Mouse (Mus musculus) left cerebral cortex, adult 9 months (tissue): ENCODE measurements at regions not wholly inside any gene's neighbourhood (a gene's known extent, or its start where the extent isn't known, plus 50 kb on each side); places are given as distances from the start of the nearest gene placed in this dataset.

ENCODE experiments used
- DNase-seq, 2 experiments: peaks; one replicate each; pipeline ENCODE4 v3.0.0; 2022; ENCODE audit warnings: low spot score in 2 of 2

DNA sequence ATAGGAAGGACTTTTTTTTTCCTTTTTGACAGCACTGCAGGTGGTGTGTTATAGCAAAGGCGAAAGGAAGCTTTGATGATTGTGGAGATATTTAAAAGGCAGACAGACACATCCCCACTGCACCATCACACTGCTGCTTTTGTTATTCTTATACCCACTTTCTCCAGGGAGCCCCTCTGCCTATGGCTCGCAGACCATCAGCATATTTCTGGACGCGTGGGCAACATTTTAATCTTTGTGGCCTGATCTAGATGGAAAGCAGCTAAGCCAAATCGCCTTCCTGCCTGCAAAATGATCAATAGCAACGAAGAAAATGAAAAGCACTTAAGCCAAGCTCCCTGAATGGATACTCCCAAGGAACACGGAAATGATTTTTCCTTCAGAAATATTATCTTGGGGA, 1054.0 kb downstream of the Synb start:
- DNase-seq: no peak

DNA sequence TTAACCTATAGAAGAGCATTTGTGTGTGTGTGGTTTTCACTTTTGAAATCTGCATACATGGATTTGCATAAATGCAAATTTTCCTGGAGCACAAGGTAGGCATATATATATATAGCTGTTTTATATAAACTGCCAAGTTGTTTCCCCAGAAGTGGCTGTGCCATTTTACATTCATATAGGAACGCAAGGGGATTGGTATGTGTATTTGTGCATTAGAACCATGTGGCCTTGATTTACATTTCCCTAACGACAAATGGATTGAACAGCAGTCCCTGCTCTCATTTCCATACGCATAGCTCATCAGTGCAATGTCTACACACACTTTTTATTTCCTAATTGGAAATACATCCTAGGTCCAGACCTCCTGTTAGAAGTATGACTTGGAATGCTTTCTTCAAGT, 1069.9 kb downstream of the Synb start:
- DNase-seq: no peak

DNA sequence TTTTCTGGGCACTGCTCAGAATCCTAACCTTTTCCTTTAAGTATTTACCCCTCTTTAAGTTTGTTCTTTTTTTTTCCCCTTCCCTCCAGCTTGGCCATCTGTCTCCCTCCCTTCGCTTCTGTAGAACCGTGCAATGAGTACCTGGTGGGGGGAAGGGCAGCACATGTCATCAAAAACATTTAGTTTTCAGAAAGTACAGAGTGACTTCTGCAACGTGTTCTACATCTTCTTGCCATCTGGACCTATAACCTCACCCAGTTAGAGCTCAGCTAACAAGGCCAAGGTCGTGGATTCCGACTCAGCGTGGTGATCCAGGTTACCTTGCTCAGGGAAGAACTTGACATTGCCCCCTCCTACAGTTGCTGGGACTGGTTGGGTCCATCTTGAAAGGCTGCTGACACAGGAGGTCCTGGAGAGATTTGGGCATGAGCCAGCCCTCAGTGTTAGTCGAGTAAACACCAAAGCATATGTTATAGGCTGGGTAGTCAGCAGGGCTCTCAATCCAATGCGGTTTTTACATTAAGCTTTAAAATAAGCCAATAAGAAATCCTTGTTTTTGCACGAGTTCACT, 1075.0 kb downstream of the Synb start:
- DNase-seq: no peak

DNA sequence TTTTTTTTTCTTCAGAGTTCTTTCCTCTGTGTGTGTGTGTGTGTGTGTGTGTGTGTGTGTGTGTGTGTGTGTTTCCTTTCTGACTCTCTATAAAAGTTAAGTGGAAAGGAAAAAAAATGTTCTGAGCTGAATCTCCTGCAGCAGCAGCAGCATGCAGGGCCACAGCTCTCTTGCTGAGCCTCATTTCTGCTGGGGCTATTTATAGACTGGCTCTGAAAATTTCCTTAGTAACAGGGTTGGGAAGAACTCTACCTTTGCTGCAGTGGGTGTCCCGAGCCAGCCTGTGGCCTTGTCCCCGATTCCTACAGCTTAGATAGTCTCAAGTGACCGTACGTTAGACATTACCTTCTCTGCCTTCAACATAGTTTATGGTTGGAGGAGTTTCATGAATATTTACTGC, 1075.6 kb downstream of the Synb start:
- peak; percentile 18 to 29 for DNase-seq

DNA sequence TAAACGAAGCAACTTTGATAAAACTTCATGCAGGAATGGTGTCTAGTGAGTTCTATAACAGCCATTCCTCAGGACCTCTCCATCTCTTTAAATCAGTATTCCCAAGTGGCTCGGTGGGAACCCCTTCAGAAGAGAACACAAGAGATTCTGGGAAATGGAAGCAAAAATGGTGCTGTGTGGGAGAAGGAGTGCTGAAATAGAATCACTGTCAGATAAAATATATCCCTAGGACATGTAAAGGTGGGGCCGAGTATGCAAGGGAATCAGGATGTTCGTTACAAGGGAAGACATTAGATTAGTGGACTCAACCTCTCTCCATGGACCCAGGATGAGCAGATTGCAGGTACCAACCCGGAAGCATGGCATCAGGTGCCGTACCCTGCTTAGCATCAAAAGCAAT, 1076.1 kb downstream of the Synb start:
- DNase-seq: no peak

DNA sequence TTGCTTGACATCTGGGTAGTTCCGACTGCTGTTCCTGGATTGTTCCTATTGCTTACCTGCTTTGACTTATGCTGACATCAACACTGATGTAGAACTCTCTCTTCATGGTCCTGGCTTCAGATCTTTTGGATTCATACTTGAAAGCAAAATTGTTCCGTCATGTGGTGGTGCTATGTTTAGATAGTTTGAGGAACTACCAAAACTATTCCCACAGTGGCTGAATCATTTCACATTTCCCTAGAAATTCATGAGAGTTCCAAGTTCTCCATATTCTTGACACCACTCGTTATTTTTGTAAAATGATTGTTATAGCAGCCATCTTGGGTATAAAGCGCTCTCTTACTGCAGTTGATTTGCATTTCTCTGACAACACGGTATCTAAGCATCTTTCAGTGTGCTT, 1080.2 kb downstream of the Synb start:
- DNase-seq: no peak

DNA sequence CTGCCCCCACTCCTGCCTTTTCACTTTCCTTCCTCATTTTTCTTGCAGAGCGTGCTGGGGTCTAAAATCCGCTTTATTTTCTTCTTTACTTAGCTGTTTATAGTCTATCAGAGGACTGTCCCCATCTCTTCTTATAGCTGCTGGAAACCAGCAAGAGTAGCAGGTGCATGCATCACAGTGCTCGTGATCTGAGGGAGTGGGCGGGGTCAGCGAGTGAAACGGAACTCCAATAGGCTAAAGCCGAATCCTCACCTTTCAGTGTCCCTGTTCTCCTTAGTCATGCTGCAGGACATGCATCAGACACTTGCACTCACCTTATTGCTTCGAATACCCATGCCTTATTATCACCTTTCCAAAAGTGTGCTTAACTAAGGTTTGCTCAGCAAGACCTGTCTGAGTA, 1095.3 kb downstream of the Synb start:
- no peak for DNase-seq

DNA sequence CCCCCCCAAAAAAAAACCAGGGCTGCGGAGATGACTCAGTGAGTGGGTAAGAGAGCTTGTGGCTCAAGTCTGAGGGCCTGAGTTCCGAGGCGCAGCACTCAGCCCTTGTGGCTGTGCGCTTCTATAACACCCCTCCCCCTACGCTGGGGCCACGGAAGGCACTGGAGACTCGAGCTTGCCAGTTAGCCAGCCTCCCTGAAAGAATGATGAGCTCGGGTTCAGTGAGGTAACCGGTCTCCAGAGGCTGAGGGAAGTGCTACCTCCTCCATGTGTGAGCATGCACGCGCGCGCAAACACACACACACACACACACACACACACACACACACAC, 1096.7 kb downstream of the Synb start:
- no peak for DNase-seq

DNA sequence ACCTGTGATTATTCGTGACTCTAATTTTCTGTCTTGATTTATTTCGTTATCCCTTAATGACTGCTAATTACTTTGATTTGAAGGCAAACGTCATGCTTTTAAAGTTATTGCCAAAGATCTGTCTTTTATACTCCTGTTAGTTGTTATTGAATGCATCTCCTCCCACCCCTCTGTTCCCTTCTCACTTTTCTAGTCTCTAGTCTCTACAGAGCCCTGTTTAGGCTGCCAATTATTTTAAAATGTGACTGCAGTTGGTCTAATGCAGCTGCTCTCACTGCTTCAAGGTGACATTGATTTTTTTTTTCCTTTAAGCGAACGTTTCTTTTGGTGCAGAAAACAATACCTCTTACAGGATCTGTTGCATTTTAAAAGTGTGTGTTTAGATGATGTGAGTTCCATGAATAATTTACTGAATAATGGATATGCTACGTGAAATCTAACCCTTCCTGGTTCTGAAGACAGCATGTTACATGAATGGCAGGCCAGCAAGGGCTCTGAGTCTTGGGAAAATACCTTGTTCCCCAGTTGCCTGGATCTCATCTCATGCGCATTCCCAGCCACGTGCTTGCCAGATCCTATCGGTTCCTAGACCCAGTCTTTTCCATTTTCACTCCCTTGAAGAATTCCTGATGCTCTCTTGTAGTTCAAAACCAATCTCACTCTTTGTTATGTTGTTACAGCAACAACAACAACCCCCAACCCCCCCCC, 1097.2 kb downstream of the Synb start:
- DNase-seq: no peak

DNA sequence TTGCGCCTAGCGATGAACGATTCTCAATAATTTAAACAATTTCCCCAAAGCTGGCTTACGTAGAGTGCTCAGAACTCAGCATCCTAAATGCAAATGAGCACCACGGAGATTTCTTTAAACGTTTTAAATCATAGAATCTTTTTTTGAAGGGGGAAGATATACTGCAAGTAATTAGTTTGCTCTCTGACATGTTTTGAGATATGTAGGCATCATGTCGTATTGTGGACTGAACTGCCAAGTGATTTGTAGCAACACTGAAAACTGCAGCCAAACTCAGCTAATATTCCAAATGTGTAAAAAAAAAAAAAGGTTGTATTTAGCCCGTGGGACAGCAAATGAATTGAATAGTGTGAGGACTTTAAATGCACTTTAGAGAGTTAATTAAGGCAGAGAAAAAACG, 1097.9 kb downstream of the Synb start:
- DNase-seq: no peak

DNA sequence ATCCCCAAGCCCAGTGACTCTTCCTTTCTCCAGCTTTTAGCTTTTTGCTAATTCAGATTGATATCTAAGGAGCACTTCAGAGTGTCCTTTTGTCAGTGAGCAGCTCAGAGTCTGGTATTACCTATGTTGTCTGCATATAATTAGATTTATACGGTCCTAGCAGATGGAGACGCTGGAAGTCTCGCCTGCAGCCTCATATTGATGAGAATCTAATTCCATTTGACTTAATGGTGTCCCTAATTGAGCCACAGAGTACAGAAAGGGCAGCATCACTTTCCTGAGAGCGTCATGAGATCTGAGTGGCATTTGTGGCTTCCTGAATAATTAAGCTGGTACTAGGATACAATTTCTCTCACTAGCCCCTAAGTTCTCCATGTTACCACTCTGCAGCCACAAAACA, 1104.2 kb downstream of the Synb start:
- DNase-seq: no peak

DNA sequence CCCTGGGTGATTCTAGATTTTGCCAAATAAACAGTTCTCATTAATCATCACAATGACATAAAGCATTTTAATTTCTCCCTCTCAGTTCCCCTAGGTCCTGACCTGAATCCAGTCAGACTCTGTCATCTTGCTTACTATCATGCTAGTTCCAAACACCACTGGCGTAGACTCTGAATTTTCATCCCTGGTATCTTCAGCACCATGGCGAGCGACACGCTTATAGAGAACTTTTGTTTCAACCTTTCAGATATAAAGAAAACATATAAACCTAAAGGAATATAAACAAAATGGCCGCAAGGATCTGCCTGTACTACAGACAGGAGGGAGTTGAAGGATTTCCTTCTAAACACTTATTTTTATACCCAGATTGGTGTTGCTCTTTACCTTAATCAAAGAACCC, 1105.8 kb downstream of the Synb start:
- DNase-seq: no peak

DNA sequence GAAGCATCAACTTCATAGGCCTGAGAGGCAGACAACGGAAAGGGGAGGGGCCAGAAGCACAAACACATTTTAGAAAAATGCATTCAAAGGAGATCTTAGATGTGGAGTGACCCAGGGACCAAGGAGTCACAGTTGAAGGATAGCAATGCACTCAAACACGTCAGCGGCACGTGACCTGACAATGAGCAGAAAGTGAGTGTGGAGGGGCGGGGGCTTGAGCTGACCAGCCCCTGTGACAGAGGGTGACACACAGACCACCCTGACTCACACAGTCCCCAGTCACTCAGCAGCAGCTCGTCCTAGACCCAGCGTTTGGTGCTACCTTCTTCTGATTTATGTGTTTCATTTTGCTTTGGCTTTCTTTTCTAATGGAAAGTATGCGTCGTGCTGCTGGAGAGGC, 1111.5 kb downstream of the Synb start:
- no peak for DNase-seq

DNA sequence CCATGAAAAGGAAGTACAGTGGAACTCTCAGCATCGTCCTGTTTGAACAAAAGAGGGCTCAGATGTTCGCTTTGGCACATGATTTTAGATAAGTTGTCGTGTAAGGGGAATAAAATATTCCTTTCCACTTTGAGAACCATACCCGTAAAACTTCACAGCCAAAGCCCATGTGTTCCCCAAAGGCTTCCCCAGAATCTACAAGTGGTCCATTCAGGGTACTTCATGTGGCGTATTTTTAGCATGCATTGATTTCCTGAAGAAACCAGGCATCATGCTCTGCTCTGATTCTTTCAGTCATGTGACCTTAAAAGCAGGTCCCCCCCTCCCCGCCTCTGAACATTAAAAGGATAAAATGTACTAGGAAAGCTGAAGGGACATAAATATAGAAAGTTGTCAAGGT, 1112.9 kb downstream of the Synb start:
- no peak for DNase-seq
